Mouse (Mus musculus) intestine, postnatal 0 days (tissue): ENCODE results near the gene Fam222a. TPM values are rescaled to one million over a fixed set of nuclear protein-coding genes. Genes with fewer than 3 reads are reported as not detected.

ENCODE experiments used
- ATAC-seq: fragments of 200-750 bp; cut with Nextera tagmentation; 2 replicates; pipeline ENCODE4 v1.8.0; 2017; ENCODE audit warnings: mild to moderate bottlenecking, moderate TSS enrichment, moderate library complexity
- H3K27ac ChIP-seq: fragments of 300-500 bp; sonication (generic); 2 replicates; pipeline ENCODE4 v1.5.1; 2014; ENCODE audit warnings: mild to moderate bottlenecking, low read depth, low read length, moderate library complexity
- H3K27me3 ChIP-seq: fragments of 300-500 bp; sonication (generic); replicated peaks from 2 replicates; pipeline ENCODE4 v1.6.1; 2014; ENCODE audit warnings: low read length, mixed read lengths; ENCODE audit not compliant: control insufficient read depth, insufficient read depth
- H3K36me3 ChIP-seq: fragments of 300-500 bp; sonication (generic); 2 replicates; pipeline ENCODE4 v1.6.1; 2014; ENCODE audit warnings: mild to moderate bottlenecking, moderate library complexity; ENCODE audit not compliant: control insufficient read depth, insufficient read depth
- H3K4me1 ChIP-seq: fragments of 300-500 bp; sonication (generic); replicated peaks from 2 replicates; pipeline ENCODE4 v1.6.1; 2014; ENCODE audit warnings: antibody characterized with exemption, low read length, mixed read lengths; ENCODE audit not compliant: control insufficient read depth, insufficient read depth
- H3K4me2 ChIP-seq: fragments of 300-500 bp; sonication (generic); replicated peaks from 2 replicates; pipeline ENCODE4 v1.6.1; 2014; ENCODE audit warnings: low read depth, mild to moderate bottlenecking, moderate library complexity
- H3K4me3 ChIP-seq: fragments of 300-500 bp; sonication (generic); 2 replicates; pipeline ENCODE4 v1.5.1; 2014; ENCODE audit warnings: low read depth, low read length
- H3K9ac ChIP-seq: fragments of 300-500 bp; sonication (generic); 2 replicates; pipeline ENCODE4 v1.6.1; 2014; ENCODE audit warnings: mild to moderate bottlenecking, low read depth, low read length
- H3K9me3 ChIP-seq: fragments of 300-500 bp; sonication (generic); 2 replicates; pipeline ENCODE4 v1.6.1; 2016; ENCODE audit warnings: mixed run types; ENCODE audit not compliant: control insufficient read depth
- CTCF ChIP-seq: sonication (generic); IDR thresholded peaks from 2 replicates; pipeline ENCODE4 v1.5.1; 2016; ENCODE audit warnings: low read depth, mild to moderate bottlenecking, control low read depth, antibody characterized with exemption, moderate library complexity
- WGBS: fragments of 180-500 bp; shearing (Covaris S2); extraction: QIAGEN DNeasy Blood & Tissue Kit; methylation state at CpG from one replicate; pipeline ENCODE4 v1.1.7; 2014; 5-methylcytosine and 5-hydroxymethylcytosine counted together
- polyA plus RNA-seq: library from polyadenylated mRNA; unstranded; fragments of >200 nt; fragmentation: Nextera tagmentation; extraction: Ambion mirVana; gene quantifications from 2 replicates; pipeline ENCODE4 v1.2.1, GENCODE M21; 2015

Fam222a gene
- polyA plus RNA-seq, 1 experiment from 2014 or later: 2.3 TPM

DNA sequence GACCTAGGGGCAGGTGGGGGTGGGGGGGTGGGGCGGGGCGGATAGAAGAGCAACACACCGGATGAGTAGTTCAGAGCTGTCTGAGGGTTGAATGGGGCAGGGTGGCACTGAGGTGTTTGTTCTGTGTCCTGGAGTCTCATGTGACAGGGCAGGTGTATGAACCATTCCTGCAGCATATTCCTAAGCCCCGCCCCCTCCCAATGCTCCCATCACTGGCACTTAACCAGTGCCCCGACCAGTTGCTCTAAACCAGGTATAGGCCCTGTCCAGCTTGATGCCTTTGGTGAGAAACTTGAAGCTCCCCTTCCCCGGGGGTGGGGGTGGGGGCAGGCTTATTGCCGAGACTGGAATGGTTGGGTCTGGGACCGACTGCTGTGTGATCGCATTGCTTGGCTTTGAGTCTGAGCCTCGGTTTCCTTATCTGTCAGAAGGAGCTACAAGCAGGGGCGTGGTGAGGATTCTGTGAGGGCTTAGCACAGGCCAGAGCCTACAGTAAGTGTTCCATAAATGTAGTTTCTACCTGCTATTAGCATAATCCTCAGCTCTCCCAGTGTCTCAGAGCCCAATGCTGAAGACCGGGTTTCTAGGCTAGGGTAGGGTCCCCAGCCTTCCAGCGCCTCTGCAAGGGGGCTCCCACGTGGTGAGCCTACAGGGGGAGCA lies 3.1 kb downstream of the Fam222a start:
- peak overlapping the region; percentile 67 for H3K4me2 ChIP-seq
- H3K36me3 ChIP-seq: no peaks in the 10 kb centered on the region
- H3K4me1 ChIP-seq: peaks cover 31% of the 10 kb centered on the region; the same call in 1 of the 2 replicates
- H3K9ac ChIP-seq: 0 out of 2 replicates have a peak overlapping the region, but pooled peaks have one; percentile 4
- no peak overlapping the region for H3K27ac ChIP-seq
- 7% methylated on average over 14 of the region's 14 CpGs for WGBS
- TF ChIP-seq CTCF: no peak
- H3K4me3 ChIP-seq: peak overlapping the region; percentile 33
- no peaks in the 10 kb centered on the region for H3K9me3 ChIP-seq
- H3K27me3 ChIP-seq: no peaks in the 10 kb centered on the region
- ATAC-seq: no peak

DNA sequence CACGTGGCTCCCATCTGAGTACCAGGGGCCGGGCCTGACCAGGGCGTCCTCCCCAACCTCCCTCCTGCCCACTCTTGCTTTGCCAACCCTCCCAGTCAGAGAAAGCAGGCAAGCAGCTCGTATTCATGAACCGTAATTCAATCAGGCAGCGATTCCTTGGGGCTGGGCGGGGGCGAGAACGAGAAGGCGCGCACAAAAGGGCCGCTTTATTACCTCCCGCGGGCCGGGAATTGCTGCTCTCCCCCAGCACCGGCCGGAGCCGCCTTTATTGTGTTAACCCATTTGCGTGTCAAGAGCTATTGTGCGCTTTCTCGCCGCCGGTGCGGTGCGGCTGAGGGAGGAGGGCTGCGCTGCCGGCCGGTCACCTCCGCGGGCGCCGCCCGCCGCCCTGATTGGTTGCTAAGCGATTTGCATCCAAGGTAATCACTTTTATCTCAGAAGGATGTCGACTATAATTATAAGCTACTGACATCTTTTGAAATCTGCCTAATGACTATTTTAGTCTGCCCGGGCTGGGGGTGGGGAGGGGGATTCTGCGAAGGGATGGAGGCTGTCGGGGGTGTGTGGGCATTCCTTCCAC lies 3.7 kb downstream of the Fam222a start:
- Histone ChIP-seq H3K4me2 (peak overlapping the region; percentile 67), H3K27ac (no peak overlapping the region), H3K27me3 (no peaks in the 10 kb centered on the region), H3K36me3 (no peaks in the 10 kb centered on the region), H3K9ac (0 out of 2 replicates have a peak overlapping the region, but pooled peaks have one; percentile 4), H3K4me1 (peaks cover 31% of the 10 kb centered on the region; the same call in 1 of the 2 replicates), H3K4me3 (peak overlapping the region; percentile 33), H3K9me3 (no peaks in the 10 kb centered on the region)
- no peak for TF ChIP-seq CTCF
- ATAC-seq: no peak
- 6% methylated on average over 39 of the region's 39 CpGs for WGBS

DNA sequence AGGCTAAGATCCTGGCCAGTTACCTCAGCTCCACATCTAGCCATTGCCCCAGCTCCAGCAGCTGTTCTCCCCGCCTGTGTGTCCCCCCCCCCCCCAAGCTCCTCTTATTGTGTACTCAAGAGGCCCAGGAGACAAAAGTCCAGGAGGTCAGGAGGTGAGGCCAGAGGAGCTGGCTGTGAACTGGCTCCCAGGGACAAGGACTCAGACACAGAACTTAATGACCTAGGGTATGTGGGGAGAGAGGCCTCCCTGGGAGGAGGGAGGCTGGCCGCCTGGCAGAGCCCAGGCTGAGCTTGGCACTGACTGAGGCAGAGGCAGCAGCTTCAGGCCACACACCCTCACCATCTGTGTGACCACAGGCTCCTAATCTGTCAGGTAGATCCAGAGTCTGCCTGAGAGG lies 5.2 kb downstream of the Fam222a start:
- Histone ChIP-seq H3K36me3 (no peaks in the 10 kb centered on the region), H3K27ac (0 out of 2 replicates have a peak overlapping the region, but pooled peaks have one; percentile 8), H3K4me3 (no peak overlapping the region), H3K9ac (no peak overlapping the region), H3K4me2 (peak overlapping the region; percentile 21; the same call in 1 of the 2 replicates), H3K9me3 (no peaks in the 10 kb centered on the region), H3K4me1 (peaks cover 31% of the 10 kb centered on the region; the same call in 1 of the 2 replicates), H3K27me3 (no peaks in the 10 kb centered on the region)
- 32% methylated on average over 2 of the region's 2 CpGs for WGBS
- peak; percentile 19; the same call in 1 of the 2 replicates for ATAC-seq
- TF ChIP-seq CTCF: no peak

DNA sequence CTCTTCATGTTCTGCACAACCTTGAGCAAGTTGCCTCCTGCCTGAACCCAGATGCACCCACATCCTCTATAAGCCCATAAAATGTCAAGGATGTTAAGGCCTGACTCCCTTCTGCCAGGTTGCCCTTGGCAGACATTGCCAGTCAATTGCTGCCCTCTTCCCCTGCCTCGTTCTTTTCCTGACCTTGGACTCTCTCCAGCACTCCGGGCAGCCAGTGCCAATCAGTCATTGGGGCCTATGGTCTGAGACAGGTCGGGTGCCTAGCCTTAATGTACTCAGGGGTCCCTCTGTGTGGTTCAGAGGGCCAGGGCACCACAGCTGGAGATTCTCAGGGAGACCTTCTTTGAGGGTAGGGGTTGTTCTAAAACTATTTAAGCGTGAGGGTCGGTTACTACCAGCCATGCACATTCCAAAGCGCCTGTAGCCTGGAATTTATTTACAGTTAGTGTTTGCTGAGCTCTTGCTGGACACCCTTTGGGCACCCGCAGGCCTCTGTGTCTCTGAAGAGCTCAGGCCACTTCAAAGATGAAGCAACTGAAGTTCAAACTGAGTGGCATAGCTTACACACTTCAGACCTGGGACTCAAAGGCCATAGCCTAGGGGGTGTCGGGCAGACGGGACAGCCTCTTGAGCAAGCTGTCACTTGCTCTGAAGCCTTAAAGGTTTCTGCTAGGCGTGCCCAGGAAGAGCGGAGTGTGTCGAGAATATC lies 6.3 kb downstream of the Fam222a start:
- ATAC-seq: no peak
- no peak overlapping the region for H3K27ac ChIP-seq
- no peak for TF ChIP-seq CTCF

DNA sequence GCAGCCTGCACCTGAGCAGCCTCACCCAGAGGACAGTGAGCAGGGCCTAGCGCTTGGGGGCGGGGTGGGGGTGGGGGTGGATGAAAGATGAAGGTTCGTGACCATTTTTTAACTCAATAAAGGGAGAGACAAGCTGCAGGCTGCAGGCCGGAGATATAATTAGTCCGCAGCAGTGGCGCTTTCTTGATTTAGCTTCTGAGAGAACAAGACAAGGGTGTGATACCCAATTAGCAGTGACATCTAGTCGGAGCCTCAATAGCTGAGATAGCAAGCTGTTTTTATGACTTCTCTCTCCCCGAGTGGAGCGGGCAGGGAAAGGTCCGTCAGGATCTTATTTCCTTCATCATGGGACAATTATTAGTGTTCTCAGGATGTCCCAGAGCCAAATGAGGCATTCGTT lies 7.2 kb downstream of the Fam222a start:
- 20% methylated on average over 11 of the region's 11 CpGs for WGBS
- Histone ChIP-seq H3K27me3 (no peaks in the 10 kb centered on the region), H3K9me3 (no peaks in the 10 kb centered on the region), H3K36me3 (no peaks in the 10 kb centered on the region), H3K4me1 (peaks cover 24% of the 10 kb centered on the region; the same call in 1 of the 2 replicates), H3K27ac (no peak overlapping the region), H3K4me3 (no peak overlapping the region), H3K9ac (no peak overlapping the region), H3K4me2 (peak overlapping the region; percentile 24)
- no peak for ATAC-seq
- no peak for TF ChIP-seq CTCF

More for the DNA sequence above, 6.3 kb downstream of the Fam222a start:
- no peaks in the 10 kb centered on the region for H3K27me3 ChIP-seq
- H3K9ac ChIP-seq: no peak overlapping the region
- no peak overlapping the region for H3K4me2 ChIP-seq
- no peak overlapping the region for H3K4me3 ChIP-seq
- H3K4me1 ChIP-seq: peaks cover 24% of the 10 kb centered on the region; the same call in 1 of the 2 replicates
- no peaks in the 10 kb centered on the region for H3K36me3 ChIP-seq
- H3K9me3 ChIP-seq: no peaks in the 10 kb centered on the region
- 39% methylated on average over 12 of the region's 12 CpGs for WGBS

DNA sequence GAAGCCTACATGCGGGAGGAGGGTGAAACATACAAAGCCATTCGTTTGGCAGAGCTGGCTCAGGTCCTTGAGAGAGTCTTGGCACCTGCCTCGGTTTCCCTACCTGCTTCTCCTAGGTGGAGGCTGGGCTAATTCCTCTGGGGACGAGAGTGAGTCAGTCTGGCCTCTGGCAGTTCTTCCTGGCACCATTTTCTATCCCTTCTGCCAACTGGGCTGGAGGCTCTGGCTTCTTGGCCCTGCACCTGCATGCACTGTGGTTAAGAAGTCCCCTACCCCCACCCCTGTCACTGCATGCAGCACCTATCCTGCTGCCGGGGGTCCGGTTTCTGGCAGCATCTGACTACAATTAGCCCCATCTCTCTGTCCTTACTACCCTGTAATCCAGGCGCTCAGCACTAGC lies 7.7 kb downstream of the Fam222a start:
- Histone ChIP-seq H3K4me3 (no peak overlapping the region), H3K4me1 (peaks cover 24% of the 10 kb centered on the region; the same call in 1 of the 2 replicates), H3K27ac (no peak overlapping the region), H3K27me3 (no peaks in the 10 kb centered on the region), H3K9me3 (no peaks in the 10 kb centered on the region), H3K9ac (no peak overlapping the region), H3K36me3 (no peaks in the 10 kb centered on the region), H3K4me2 (no peak overlapping the region; the same call in 1 of the 2 replicates)
- no peak for TF ChIP-seq CTCF
- WGBS: 73% methylated on average over 7 of the region's 7 CpGs
- no peak for ATAC-seq
